Mouse (Mus musculus) kidney, embryonic 14.5 days (tissue): ENCODE data around the gene Cpvl. TPM values are rescaled to one million over a fixed set of nuclear protein-coding genes. Genes with fewer than 3 reads are reported as not detected.

ENCODE experiments used
- ATAC-seq: fragments of 200-750 bp; cut with Nextera tagmentation; 2 replicates; pipeline ENCODE4 v1.8.0; 2017; ENCODE audit warnings: moderate number of reproducible peaks, mild to moderate bottlenecking, moderate TSS enrichment, moderate library complexity; ENCODE audit not compliant: low FRiP score, low TSS enrichment
- H3K27ac ChIP-seq: fragments of 300-500 bp; sonication (generic); 2 replicates; pipeline ENCODE4 v1.5.1; 2014; ENCODE audit warnings: low read depth, mild to moderate bottlenecking, low read length, moderate library complexity, mixed read lengths
- H3K27me3 ChIP-seq: fragments of 300-500 bp; sonication (generic); 2 replicates; pipeline ENCODE4 v1.6.1; 2014; ENCODE audit warnings: mild to moderate bottlenecking, low read length; ENCODE audit not compliant: control insufficient read depth, insufficient read depth
- H3K36me3 ChIP-seq: fragments of 300-500 bp; sonication (generic); 2 replicates; pipeline ENCODE4 v1.6.1; 2014; ENCODE audit warnings: low read length, mixed read lengths; ENCODE audit not compliant: control insufficient read depth, insufficient read depth
- H3K4me1 ChIP-seq: fragments of 300-500 bp; sonication (generic); 2 replicates; pipeline ENCODE4 v1.6.1; 2014; ENCODE audit warnings: low read length, mixed read lengths; ENCODE audit not compliant: control insufficient read depth, insufficient read depth
- H3K4me2 ChIP-seq: fragments of 300-500 bp; sonication (generic); replicated peaks from 2 replicates; pipeline ENCODE4 v1.6.1; 2014; ENCODE audit warnings: low read depth, mild to moderate bottlenecking, low read length
- H3K4me3 ChIP-seq: fragments of 300-500 bp; sonication (generic); 2 replicates; pipeline ENCODE4 v1.5.1; 2014; ENCODE audit warnings: mild to moderate bottlenecking, low read length
- H3K9ac ChIP-seq: fragments of 300-500 bp; sonication (generic); 2 replicates; pipeline ENCODE4 v1.6.1; 2014; ENCODE audit warnings: low read depth, mild to moderate bottlenecking, low read length, moderate library complexity
- H3K9me3 ChIP-seq: fragments of 300-500 bp; sonication (generic); 2 replicates; pipeline ENCODE4 v1.6.1; 2016; ENCODE audit warnings: low read length; ENCODE audit not compliant: control insufficient read depth
- WGBS: fragments of 180-500 bp; shearing (Covaris S2); extraction: QIAGEN DNeasy Blood & Tissue Kit; methylation state at CpG from one replicate; pipeline ENCODE4 v1.1.7; 2014; 5-methylcytosine and 5-hydroxymethylcytosine counted together
- polyA plus RNA-seq: library from polyadenylated mRNA; unstranded; fragments of >200 nt; fragmentation: Nextera tagmentation; extraction: Ambion mirVana; gene quantifications from 2 replicates; pipeline ENCODE4 v1.2.1, GENCODE M21; 2014

Gene Cpvl
- polyA plus RNA-seq, 1 experiment from 2014 or later, result 0.32 TPM

GRCm38 (mm10) chr6:53854971-53855856 lies 123.3 kb downstream of the Cpvl start:
- Histone ChIP-seq H3K4me1 (peaks cover 4% of the 10 kb centered on the region; the same call in 1 of the 2 replicates), H3K36me3 (no peaks in the 10 kb centered on the region), H3K9me3 (no peaks in the 10 kb centered on the region), H3K4me2 (no peak overlapping the region), H3K27me3 (no peaks in the 10 kb centered on the region), H3K9ac (no peak overlapping the region), H3K4me3 (no peak overlapping the region), H3K27ac (peak overlapping the region; percentile 27; the same call in 1 of the 2 replicates)
- 63% methylated on average over 12 of the region's 12 CpGs for WGBS
- peak; percentile 81 for ATAC-seq

- no peaks in the 10 kb centered on the region for H3K36me3 ChIP-seq
- no peak overlapping the region for H3K9ac ChIP-seq
- H3K4me3 ChIP-seq, result no peak overlapping the region
- peaks cover 4% of the 10 kb centered on the region; the same call in 1 of the 2 replicates for H3K4me1 ChIP-seq
- no peaks in the 10 kb centered on the region for H3K9me3 ChIP-seq
- H3K27me3 ChIP-seq, result no peaks in the 10 kb centered on the region
- no peak for ATAC-seq
- 61% methylated on average over 2 of the region's 2 CpGs for WGBS
- H3K27ac ChIP-seq, result no peak overlapping the region
- H3K4me2 ChIP-seq, result no peak overlapping the region
These were observed 124.2 kb downstream of the Cpvl start for GRCm38 (mm10) chr6:53854226-53854625.

GRCm38 (mm10) chr6:53853546-53853945 lies 124.9 kb downstream of the Cpvl start:
- WGBS, result 13% methylated on average over 3 of the region's 3 CpGs
- Histone ChIP-seq H3K9me3 (no peaks in the 10 kb centered on the region), H3K9ac (no peak overlapping the region), H3K36me3 (no peaks in the 10 kb centered on the region), H3K27me3 (no peaks in the 10 kb centered on the region), H3K4me2 (no peak overlapping the region), H3K4me1 (peaks cover 4% of the 10 kb centered on the region; the same call in 1 of the 2 replicates), H3K27ac (0 out of 2 replicates have a peak overlapping the region, but pooled peaks have one; percentile 38), H3K4me3 (no peak overlapping the region)
- ATAC-seq, result no peak

- Histone ChIP-seq H3K27ac (no peak overlapping the region), H3K4me3 (no peak overlapping the region), H3K36me3 (no peaks in the 10 kb centered on the region), H3K27me3 (no peaks in the 10 kb centered on the region), H3K4me2 (no peak overlapping the region), H3K4me1 (no peaks in the 10 kb centered on the region), H3K9ac (no peak overlapping the region), H3K9me3 (no peaks in the 10 kb centered on the region)
- 95% methylated on average over 17 of the region's 17 CpGs for WGBS
- no peak for ATAC-seq
These were observed 133.8 kb downstream of the Cpvl start for GRCm38 (mm10) chr6:53844626-53845025.

- H3K9me3 ChIP-seq, result no peaks in the 10 kb centered on the region
- no peak overlapping the region for H3K4me3 ChIP-seq
- H3K27ac ChIP-seq, result no peak overlapping the region
- no peak overlapping the region for H3K9ac ChIP-seq
- no peaks in the 10 kb centered on the region; the same call in 1 of the 2 replicates for H3K36me3 ChIP-seq
- H3K4me1 ChIP-seq, result peaks cover 10% of the 10 kb centered on the region
- H3K27me3 ChIP-seq, result no peaks in the 10 kb centered on the region
- H3K4me2 ChIP-seq, result no peak overlapping the region
- WGBS, result 53% methylated on average over 4 of the region's 4 CpGs
- no peak for ATAC-seq
These were observed 153.3 kb downstream of the Cpvl start for GRCm38 (mm10) chr6:53825213-53825612.

Other genes with a start within 250 kb of the Cpvl start
- gene Tril, start 157.8 kb downstream of the Cpvl start, polyA plus RNA-seq, result 65.5 and 94.9 TPM in 2 replicates
- gene Chn2, start 60.9 kb upstream of the Cpvl start, polyA plus RNA-seq, result 13.3 and 17.3 TPM in 2 replicates